Mouse (Mus musculus) layer of hippocampus, adult 9-11 months (tissue): ENCODE results near the gene Trio.
A peak's percentile ranks its signal among the peaks of the same experiment; 100 is the strongest.

Source experiments
- DNase-seq: peaks from one replicate; pipeline ENCODE4 v3.0.0; 2022

The Trio gene

DNA sequence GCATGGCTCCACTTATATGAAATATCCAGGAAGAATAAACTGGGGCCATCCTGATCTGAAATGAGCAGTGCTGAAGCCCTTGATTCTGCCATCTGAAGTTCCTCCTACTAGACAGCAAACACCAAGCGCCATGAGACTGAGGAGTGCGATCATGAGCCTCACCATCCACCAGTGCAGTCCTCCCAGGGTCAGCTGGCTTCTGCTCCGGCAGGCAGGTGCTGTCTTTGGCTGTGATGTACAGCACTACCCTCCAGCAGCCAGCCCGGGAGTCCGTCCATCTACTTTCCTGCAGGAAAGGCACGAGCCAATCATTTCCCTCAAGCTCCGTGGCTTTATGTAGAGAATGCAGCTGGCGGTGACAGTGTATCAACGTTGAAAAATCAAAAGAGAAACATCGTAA lies 10.0 kb upstream of the Trio start:
- no peak for DNase-seq

- no peak for DNase-seq
Measured at GRCm38 (mm10) chr15:28034636-28035035, 9.0 kb upstream of the Trio start.

- DNase-seq: no peak
Measured at GRCm38 (mm10) chr15:28029371-28029770, 3.7 kb upstream of the Trio start.

DNA sequence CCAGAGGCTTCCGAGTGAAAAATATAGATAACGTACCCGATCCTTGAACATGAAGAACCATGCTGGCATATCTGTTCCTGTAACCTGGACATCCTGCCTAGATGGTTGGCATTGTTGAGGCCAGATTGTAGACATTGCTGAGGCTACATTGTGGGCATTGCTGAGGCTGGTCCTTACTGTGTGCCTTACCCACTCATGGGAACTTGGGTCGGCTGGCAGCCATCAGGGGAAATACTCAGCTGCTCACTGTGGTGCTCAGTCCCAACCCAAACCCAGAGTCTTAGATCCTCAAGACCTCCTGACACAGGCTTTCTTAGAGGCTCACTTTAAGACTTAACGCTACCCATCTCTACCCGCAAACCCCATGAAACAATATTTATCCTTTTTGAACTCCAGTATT lies 2.9 kb upstream of the Trio start:
- no peak for DNase-seq

- DNase-seq: no peak
Measured at GRCm38 (mm10) chr15:28026167-28026481, 476 bp upstream of the Trio start.

- DNase-seq: peak; percentile 48
Measured at GRCm38 (mm10) chr15:28024965-28025338, 696 bp downstream of the Trio start.

DNA sequence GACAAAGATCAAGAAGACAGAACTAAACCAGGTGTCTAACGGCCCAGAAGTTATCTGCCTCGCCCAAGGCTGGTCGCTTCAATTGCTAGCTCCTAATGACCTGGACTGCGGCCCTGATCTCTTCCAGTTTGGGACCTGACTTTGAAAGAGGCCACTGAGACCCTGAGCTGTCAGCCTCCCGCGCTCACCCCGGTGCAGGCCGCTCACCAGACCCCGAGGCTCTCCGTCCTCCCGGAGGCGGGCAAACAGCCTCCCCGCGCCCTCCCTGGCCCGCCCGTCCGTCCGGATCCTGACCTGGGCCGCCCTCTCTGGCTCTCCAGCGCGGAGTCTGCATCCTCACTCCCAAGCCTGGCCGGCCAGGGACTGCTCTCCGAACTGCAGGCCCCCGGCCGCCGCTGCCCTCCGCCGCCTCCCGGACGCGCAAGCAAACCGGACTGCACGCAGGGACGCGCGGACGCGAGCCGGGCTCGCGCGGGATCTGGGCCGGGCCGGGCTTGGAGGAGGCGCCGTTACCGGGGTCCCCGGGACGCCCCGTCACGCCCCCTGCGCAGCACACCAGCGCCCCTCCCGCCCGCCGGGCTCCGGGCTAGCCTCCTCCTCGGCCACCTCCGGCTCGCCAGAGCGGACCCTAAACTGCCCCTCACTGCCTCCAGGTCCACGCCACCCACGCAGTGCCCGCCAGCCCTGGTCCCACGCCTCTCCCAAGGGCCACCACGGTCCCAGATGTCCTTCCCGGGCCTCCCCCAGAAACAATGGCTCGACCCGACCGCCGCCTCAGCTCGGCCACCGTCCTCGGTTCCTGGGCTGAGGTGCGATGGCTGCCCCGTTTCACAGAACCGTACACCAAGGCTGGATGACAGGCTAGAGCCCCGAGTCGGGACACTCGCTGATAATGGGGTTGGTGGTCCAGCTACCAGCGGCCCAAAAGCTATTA lies 1.4 kb downstream of the Trio start:
- DNase-seq: peak; percentile 43

DNA sequence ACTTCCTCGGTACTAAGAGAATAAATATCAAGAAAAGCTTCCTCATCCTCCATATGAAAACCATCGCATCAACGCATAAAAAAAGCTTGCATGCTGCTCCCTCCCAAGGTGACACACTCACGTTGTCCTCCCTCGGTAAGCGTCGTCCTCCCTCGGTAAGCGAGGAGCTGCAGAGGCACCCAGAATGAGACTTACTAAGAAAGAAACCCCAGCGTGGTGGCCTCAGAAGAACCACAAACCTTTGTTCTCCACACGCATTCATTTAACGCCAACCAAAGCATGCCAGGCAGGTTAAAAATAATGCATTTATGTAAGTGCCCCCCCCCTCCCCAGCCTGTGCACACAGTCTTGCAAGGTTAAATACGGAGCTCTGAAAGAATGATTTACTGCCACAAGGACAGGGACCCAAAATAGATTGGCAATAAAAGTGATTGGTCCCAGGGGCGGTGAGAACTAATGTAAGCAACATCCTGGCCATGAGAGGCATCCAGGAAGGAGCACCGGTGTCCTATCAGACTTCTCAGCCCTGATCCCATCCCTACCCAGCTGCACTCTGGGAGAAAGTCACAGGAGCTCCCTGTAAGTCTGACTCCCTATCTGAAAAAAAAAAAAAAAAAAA lies 3.9 kb downstream of the Trio start:
- DNase-seq: no peak

- DNase-seq: no peak
Measured at GRCm38 (mm10) chr15:28019393-28020070, 6.1 kb downstream of the Trio start.

- DNase-seq: no peak
Measured at GRCm38 (mm10) chr15:28007516-28007915, 18.1 kb downstream of the Trio start.

GRCm38 (mm10) chr15:28004192-28004767 lies 21.4 kb downstream of the Trio start:
- DNase-seq: no peak

DNA sequence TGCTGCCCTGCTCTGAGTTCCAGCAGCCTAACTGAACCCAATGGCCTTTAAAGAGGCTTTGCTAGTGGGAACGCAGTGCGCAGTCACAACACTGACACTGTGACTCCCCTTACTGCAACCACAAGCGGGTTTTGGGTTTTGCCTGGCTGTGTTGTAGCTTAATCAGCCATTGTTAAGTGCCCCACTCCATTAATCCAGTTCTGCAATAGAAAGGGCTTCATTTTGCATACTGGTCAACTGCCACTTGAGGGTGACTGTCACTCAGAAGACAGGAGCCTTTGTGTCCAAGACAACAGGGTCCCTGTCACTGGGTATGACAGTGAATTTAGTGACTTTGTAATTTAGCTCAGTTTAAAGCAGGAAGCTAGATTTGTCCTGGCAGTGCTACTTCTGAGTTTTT lies 23.1 kb downstream of the Trio start:
- DNase-seq: no peak

DNA sequence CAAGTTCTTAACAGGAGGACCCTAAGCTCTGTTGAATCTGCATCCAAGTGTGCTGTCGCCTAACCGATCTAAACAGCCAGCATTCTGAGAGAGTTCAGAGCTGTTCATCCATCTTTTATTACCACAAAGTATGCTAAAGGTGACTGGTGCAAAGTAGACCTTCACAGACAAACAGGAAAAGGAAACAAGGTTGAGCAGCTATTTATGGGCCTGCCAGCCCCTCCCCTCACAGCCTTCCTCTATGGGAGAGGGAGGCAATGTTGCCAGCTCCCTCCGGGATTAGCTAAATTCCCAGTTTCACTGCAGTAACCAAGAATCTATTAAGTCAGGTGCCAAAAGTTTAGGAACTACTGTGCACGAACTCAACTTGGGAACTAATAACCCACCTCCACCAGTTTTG lies 24.3 kb downstream of the Trio start:
- DNase-seq: no peak

GRCm38 (mm10) chr15:27998621-27999359 lies 26.9 kb downstream of the Trio start:
- DNase-seq: no peak

GRCm38 (mm10) chr15:27997917-27998316 lies 27.7 kb downstream of the Trio start:
- no peak for DNase-seq

- peak; percentile 45 for DNase-seq
Measured at GRCm38 (mm10) chr15:27997391-27997841, 28.2 kb downstream of the Trio start.

GRCm38 (mm10) chr15:27996750-27997149 lies 28.9 kb downstream of the Trio start:
- no peak for DNase-seq

- no peak for DNase-seq
Measured at GRCm38 (mm10) chr15:27995421-27995820, 30.2 kb downstream of the Trio start.

- DNase-seq: no peak
Measured at GRCm38 (mm10) chr15:27994870-27995269, 30.8 kb downstream of the Trio start.

DNA sequence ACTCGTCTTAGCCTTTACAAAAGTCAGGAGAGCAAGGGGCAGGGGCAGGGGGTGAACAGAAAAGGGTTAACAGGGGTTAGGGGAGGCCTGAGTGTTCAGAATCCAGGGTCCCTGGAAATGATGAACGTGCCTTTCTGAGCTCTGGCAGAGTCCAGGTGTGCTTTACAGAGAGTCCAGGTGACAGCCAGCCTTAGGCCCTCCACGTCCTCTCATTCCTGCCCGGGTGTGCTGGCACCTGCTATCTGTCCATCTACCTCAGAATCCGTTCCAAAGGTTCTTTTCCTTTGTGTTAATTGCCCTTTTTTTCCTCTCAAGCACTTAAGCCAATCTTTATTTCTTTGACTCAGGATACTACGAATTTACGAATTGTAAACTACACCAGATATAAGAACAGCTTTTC lies 32.1 kb downstream of the Trio start:
- no peak for DNase-seq

DNA sequence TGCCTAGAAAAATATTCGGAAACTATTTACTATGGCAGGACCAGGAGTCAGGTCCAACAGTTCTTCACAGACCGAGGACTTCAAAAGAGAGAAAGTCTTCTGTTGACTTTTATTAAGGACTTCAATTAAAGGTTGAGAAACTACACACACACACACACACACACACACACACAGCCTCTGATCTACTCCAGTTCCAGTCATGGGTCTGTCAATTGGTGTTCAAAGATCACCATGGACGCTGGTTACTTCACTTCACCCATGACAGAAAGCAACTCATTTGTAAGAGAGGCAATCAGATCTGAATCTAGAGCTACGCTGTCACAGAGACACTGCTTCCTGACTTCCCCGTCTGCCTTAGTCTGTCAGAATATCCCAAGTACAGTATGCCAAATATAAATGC lies 33.1 kb downstream of the Trio start:
- DNase-seq: no peak

DNA sequence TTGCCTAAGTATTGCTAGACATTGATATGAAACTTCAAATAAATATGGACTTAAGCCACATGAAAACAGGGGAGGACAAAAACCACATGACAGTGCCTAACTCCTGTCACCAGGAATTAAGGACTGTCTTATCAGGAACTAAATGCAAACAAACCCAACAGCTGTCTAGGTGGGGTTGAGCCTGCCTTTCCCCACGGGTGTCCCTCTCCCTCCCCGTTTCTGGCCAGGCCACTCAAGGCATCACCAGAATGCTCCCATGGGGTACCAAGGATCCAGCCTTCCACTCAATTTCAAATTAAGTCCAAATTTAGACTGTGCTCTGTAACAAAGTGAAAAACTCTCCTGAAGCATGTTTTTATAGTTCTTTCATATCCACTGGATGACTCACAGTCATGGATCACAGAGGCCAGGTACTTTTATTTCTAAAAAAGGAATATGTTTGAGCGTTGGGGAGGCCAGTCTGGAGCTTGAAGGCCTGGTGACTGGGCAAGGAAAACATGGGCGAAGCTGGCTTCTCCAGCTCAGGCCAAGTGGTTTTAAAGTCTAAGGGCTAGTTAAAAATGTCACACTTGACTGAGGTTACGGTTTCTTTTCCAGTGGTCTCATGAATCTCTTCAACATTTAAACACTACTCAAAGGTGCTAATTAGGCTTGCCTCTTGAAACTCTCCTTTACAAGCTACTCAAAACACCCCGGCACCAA lies 33.6 kb downstream of the Trio start:
- no peak for DNase-seq
